Mouse (Mus musculus) adrenal gland, postnatal 36 days (tissue): ENCODE measurements around the gene Grin1. TPM values are rescaled to one million over a fixed set of nuclear protein-coding genes. Genes with fewer than 3 reads are reported as not detected.

Source experiments
- DNase-seq, 2 experiments: peaks; one replicate each; pipeline ENCODE4 v3.0.0; 2021; ENCODE audit warnings: mixed read lengths in 1 of 2
- total RNA-seq, 2 experiments: library from RNA; stranded (reverse); gene quantifications; 2 replicates each; pipeline ENCODE4 v1.2.3; 2021

Grin1 gene
- total RNA-seq, 2 experiments from 2014 or later, result 6.3 to 7.6 TPM

DNA sequence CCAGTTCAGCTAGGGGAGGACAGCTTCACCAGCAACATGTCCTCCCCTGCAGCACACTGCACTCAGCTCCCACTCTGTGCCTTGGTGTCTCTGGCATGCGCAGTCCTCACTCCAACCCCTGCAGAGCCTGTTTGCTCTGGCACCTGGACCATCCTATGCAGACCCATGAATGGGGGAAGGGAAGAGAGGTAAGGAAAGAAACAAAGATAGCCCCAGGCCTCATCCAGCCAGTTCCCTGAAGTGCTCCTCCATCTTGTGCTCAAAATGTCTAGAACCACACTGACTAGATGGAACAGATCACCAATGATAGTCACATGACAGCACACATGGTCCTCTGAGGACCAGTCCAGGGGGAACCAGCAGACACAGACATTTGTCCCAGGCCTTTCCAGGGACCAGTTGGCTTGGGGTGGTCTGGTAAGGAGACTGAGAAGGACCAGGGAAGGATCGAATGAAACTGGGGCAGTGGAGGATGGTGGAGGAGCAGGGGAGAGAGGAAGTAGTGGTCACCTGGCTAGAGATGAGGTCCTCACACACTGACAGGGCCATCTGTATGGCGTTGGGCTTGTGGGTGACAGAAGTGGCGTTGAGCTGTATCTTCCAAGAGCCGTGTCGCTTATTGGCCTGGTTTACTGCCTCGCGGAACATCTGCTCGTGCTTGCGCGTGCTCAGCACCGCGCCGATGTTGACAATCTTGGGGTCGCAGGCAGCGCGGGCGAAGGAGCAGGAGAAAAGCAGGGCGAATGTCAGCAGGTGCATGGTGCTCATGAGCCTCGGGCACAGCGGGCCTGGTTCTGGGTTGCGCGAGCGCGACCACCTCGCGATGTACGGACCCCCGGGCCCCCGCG lies 644 bp downstream of the Grin1 start:
- DNase-seq, result no peak

DNA sequence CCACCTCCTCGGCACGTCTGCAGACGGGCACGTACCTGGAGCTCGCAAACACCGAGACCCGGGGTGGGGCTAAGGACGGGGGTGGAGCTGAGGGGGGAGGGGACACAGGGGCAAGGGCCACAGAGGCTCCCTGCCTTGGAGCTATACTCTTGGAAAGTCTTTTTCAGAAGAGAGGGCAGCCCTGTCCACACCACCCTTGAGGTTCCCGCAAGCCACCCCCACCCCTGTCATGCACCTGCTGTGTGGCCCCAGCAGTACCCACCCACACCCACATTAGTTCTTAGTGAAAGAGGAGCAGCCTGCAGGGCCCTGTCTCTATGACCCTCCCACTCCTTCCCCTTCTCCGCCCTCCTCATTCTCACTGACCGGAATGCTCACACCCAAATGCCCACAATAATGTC lies 7.5 kb downstream of the Grin1 start:
- DNase-seq, result no peak

DNA sequence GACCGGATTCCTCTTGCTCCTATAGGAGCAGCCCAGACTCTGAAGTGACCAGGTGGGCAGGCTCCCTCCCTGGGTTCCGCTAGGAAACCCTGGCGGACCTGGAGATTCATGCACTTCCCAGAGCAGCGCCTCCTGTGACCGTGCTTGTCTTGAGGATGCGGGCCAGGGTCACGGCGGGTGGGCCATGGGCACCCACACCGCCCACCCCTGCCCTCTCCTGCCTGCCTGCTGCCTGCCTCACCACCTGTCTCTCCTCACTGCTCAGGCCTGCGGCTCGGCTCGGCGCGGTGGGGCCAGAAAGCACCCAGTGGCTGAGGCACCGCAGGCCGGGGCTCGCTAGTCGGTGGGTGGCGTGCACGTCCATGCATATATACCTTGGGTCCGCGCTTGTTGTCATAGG lies 8.0 kb downstream of the Grin1 start:
- no peak for DNase-seq

DNA sequence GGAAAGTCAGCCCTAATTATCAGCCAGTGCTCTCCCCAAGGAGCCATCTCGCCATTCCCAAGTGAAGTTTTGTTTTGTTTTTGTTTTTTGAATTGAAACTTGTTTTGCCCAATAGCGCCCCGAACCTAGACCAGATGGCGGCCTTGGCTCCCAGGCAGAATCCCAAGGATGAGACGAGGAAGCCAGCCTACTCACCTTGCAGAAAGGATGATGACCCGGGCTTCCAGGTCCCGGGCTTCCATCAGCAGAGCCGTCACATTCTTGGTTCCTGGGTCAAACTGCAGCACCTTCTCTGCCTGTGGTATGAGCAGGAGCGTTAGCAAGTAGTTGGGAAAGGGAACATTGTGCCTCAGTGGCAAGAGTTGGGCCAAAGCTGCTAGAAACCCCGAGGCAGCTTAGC lies 8.8 kb downstream of the Grin1 start:
- DNase-seq, result no peak

DNA sequence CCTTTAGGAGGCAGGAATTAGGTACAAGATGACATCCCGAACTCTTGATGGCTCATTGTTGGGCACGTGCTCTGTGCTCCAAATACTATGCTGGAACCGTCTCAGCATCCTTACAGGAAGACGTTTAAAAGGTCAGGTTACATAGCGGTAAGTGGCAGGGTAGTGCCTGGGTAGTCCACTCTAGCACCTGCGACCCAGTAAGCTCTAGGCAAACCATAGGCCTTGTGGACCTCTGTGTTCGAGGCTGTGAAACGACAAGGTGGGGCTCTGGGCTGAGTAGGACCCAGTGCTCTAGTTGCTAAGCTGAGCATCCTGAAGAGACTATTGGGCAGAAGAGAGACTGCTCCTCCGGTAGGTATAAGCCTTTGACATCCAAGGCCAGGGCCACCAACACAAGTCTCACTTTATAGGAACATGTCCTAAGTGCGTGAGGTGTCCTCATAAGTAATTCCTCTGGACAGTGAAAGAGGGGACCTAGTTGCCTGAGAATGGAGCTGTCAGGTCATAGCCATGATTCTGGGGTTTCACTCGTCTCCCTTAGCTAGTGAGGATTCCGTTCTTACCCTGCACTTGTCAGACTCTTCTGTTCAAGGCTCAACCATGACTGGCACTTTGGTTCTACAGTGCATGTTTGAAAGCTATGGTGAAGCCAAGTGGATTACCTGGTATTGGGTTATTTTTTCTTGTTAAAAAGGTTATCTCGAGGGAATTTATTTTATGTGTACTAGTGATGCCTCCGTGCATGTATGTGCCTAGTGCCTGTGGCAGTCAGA lies 13.2 kb downstream of the Grin1 start:
- no peak for DNase-seq

DNA sequence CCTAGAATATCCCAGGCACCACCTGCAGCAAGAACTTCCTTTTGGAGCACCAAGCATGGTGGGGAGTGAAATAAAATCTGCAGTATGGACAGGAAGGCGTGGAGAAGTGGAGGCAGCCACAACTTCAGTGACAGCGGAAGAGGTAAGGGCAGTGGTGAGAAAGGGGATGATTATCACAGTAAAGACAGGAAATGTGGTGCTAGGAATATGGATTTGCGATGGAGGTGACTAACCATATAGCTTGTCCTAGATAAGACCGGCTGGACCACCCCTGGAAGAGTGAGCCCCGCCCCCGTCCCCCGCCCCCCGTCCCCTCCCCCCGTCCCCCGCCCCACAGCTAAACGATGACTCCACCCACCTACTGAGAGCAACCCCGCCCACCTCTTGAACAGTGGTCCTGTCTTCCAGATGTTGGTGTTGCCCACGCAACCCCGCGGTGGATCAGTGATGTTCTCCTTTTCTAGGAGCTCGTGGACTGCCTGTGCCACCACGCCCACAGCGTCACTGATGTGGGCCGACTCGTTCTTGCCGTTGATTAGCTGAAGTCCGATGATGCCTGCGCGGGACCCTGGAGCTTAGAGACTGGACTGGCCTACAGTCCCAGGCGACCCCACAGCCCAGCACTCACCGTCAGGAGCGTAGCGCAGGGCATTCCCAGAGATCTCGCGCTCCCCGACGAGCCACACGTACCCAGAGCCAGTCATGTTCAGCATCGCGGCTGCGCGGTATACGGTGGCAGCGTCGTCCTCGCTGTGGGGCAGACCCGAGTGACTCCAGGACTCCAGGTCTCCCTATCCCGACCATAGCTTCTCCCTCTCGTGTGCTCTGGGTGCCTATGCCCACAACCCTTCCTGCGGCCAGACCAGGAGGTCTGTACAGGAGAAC lies 14.1 kb downstream of the Grin1 start:
- peak; percentile 48 to 55 for DNase-seq

DNA sequence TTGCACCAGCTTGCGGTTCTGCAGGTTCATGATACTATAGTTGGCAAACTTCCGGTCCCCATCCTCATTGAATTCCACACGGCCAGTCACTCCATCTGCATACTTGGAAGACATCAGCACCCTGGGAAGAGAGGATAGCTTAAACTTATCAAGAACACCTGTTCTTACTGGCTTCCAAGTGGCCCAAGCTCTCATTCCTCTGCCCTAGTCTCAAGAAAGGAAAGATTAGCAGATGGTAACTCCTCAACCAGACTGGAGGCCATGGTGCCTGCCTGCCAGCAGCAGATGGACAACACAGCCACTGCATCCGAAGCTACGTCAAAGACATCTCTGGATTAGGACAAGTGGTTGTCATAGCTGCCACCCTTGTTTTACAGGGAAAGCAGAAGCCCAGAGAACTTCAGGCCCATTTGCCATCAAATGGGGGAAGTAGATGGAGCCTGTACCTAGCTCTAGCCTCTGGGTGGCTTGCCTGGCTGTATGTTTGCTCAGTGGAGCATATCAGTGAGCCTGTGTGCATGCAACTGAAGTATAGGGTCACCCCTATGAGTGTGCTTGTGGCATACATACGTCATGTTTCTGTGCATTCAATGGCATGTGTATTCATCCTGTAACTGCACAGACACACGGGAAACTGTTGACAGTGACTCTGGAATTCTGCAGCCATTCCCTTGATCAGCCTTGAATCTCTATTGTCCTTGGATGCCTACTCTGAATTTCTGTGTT lies 14.9 kb downstream of the Grin1 start:
- no peak for DNase-seq

DNA sequence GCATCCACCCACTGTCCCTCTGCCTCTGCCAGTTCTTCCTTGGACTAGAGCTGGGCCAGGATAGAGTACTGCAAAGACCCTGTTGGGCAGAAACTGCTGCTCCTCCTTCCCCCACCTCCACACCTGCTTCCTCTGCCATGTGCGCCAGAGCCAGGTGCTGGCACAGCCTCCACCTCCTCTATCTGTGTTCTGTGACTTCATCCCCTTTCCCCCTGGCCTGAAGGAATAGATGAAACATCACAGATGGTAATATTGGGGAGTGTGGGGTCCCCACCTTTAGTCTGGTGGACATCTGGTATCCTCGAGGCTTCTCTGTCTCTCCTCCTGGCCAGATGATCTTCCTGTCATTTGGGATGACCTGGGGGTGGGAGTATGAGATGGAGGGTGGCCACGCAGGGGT lies 15.5 kb downstream of the Grin1 start:
- DNase-seq, result no peak

DNA sequence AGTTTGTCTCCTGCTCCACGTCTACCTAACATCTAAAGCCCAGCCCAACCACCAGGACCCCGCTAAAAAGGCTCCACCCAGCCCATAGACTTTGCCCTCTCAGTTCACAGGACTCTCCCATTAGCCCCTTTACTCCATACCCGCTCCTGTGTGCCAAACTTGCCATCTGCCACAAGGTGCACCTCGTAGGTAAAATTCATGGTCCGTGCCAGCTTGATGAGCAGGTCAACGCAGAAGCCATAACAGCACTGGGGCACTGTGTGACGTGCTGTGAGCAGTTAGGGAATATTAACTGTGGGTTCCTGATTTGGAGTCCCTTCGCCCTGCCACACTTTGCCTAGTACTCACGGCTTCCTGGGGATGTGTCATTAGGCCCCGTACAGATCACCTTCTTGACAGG lies 20.9 kb downstream of the Grin1 start:
- DNase-seq, result no peak

DNA sequence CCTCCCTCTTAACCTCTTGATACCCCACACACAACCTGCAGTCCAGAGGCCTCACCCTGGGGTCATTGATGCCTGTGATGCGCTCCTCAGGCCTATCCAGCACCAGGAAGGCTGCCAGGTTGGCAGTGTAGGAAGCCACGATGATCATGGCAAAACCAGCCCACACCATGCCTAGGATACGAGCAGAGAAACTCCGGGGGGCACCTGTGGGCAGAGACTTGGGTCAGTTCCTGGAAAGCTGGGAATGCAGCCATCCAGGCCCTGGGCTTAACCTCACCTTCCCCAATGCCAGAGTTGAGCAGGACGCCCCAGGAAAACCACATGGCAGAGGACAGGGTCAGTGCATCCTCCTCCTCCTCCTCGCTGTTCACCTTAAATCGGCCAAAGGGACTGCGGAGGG lies 21.9 kb downstream of the Grin1 start:
- DNase-seq, result no peak

DNA sequence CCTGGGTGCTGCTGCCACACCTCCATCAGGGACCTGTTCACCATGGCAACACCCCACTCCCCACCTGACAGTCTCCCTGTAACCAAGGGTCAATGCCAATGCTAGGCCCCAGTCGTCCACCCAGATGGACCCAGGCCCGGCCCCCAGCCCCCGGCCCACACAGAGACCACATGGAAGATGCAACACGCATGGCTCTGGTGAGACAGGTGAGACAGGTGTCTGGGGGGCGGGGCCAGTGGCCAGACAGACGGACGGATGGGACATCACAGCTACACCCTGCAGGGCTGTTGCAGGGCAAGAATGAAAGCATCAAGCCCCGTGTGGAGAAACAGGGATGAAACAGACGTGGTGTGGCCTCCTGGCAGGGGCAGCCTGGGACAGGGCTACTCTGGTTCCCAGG lies 25.3 kb downstream of the Grin1 start:
- no peak for DNase-seq

DNA sequence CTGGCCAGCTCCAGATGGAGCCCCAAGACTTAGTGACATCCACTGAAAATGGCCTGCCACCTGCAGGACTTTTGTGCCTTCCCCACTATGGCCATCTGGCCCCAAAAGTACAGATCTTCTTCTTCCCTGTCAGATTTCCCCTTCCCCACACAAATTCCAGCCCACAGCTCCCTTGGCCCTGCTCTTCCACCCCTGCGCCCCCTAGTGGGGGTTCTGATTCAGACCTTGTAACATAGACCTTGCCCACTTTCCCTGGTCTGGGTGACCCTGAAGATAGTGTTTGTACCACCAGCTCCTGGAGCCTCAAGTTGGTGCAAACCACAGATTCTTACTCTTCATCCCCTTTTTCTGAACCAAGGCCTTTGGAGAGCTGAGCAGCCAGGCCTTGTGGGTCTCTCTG lies 26.1 kb downstream of the Grin1 start:
- DNase-seq, result peak; percentile 75 to 90

DNA sequence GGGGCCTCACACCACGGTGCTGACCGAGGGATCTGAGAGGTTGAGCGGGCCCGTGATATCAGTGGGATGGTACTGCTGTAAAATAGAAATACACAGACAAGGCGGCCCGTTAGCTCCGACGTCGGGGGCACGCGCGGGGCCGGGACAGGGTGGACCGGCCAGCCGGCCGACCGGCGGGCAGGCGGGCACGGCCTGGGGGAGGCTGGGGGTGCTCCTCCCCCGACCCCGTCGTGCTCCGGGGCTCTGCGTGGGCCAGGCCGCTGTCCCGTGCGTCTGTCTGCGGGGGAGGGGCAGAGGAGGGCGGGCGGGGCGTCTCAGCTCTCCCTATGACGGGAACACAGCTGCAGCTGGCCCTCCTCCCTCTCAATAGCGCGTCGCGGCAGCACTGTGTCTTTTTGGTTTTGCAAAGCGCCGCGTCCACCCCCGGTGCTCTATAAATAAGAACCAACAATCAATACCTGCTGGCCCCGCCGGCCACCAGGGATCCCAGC lies 26.9 kb downstream of the Grin1 start:
- DNase-seq, result peak in 1 of 2 experiments; percentile 38

DNA sequence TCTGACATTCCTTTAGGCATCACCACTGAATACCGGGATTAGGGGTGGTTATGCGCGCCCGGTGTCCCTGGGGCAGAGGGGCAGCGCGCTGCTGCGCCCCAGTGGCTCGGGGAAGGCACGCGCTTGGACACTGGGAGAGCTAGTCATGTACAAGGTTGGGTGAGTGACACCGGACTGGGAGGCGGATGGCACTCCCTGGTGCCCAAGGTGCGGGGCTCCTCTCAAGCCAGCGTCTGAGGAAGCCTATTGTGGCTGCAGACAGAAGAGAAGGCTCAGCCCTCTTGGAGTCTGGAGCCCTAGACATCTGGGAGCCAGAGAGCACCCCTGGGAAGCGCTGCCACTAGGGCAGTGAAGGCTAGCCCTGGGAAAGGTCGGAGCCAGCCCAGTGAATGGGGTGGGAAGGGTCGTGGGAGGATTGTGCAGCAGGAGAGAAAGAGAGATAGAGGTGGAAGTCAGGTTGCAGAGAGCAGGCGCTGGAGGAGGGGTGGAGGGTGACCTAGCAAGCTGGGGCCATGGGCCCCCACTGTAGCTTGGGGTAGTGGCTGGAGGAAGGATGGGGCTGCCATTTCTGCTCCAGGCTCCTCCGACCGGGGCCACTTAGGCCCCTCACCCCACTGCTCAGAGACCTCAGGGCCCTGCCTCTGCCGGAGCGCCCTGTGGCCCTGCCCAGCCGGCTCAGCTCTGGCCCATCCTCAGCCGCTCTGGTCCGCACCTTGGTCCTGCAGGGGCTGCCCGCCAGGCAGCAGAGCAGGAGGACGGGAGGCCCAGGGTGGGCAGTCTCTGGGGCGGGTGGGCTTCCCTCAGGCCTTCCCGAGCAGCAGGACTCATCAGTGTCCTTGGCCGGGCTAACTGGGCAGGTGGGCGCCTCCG lies 27.6 kb downstream of the Grin1 start:
- DNase-seq, result peak in 1 of 2 experiments; percentile 28

DNA sequence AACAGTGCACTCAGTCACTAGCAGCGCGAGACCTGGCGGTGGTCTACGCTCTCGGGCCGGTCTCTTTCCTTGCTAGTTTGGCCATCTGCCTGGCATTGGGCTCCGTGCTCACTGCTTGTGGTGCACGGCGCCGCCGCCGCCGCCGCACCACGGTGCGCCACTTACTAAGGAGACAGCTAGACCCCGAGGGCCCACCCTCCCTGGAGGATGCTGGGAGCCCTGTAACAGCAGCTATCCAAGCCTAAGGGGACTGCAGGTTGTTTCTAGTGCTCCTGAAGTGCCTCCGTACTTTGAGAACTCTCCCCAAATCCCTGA lies 28.2 kb downstream of the Grin1 start:
- DNase-seq, result no peak

DNA sequence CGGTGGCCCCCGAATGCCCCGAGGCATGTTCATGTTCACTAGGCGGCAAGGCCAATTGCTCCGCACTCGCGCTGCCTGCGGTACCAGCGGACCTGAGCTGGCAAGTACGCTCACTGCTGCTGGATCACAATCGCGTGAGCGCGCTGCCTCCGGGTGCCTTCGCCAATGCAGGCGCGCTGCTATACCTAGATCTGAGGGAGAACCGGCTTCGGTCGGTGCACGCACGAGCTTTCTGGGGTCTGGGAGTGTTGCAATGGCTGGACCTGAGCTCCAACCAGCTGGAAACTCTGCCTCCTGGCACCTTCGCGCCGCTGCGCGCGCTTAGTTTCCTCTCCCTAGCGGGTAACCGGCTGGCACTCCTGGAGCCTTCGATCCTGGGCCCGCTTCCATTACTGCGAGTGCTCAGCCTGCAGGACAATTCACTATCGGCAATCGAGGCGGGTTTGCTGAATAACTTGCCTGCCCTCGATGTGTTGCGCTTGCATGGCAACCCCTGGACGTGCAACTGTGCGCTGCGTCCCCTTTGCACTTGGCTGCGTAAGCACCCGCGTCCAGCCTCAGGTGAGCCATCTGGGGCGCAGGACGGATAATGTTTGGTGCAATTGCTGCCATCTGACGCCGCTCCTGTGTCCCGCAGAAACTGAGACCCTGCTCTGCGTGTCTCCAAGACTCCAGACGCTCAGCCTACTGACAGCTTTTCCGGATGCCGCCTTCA lies 28.7 kb downstream of the Grin1 start:
- DNase-seq, result peak; percentile 33 to 44

DNA sequence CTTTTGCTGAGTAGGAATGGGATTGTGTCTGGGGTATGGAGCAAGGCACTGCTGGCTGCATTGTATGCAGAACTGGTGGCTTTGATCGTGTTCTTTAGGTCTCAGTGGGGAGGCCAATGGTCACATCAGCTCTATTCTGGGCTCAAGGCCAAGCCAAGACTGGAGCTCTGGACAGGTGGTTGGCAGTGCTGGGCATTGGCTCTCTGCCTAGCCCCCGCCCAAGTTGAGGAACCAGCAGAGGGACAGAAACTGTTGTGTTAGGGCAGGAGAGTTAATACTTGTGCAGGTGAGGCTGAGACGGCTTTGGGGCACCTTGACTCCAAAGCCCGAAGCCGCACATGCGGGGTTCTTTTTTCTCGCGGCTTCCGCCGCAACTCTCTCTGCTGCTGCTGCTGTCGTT lies 29.3 kb downstream of the Grin1 start, which contains the start of gene Lrrc26:
TSS of gene Lrrc26 (plus strand) at position 265 of the 400 bp plus-strand sequence.
- DNase-seq, result peak in 1 of 2 experiments; percentile 37

DNA sequence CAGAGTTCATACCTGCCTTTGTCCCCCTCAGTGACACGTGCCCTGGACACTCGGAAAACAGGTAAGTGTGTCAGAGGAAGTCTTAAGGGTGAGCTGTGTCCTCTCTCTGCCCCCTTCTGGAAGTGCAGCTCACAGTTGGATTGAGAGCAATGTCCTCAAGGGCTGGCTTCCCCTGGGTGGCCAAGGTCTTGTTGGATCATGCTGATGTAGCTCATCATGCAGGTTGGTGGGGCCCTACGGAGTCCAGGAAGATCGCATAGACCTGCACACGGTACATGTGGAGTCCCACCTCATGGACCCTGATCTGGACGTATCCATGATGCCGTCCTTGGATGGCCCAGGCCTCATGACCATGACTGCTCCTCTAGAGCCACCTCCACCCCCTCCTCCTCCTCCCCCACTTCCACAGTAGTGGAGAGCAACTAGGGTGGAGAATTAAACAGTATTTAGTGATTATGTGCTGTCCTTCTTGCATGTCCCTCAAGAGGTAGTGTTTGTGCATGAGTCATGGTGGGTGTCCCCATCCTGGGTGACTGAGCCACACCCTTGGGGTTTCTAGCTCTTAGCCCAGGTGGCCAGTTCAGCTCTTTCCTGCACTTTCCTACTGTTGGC lies 30.1 kb downstream of the Grin1 start:
- DNase-seq, result no peak

DNA sequence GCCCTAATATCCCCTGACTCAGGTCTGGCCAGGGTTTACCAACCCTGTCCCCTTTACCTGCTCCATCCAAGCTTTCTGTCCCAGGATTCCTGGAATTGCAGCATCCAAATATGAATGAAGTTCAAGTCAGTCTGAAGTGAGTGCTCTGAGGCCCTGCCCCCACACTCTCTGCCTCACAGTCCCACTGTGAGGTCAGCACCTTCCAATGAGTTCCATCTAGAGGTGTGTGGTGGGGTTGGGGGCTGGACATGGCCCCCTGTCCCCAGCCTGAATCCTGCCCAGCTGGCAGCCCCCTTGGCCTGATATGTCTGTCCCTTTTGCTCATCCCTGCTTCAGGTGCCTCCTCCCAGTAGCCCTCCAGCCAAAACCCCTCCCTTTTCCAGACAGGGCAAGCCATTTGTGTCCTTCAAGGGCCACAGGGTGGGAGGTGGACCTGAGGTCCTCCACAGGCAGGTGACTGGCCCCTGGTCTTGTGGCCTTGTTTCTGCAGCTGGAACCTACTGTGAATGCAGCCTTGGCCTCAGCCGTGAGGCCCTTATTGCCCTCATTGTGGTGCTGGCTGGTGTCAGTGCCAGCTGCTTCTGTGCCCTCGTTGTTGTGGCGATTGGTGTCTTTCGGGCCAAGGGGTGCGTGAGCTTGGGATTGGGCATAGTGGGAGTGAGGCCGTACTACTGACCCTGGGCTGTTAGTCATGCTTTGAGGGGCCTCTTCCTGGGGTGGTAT lies 30.9 kb downstream of the Grin1 start, which contains the start of gene Tmem210:
TSS of gene Tmem210 (plus strand) at position 219 of the 723 bp plus-strand sequence.
- DNase-seq, result no peak
